Mouse (Mus musculus) thymus, postnatal 4 days (tissue): ENCODE measurements around the gene Tmem136.

Experiments used
- DNase-seq: peaks from one replicate; pipeline ENCODE4 v3.0.0; 2021

Gene Tmem136

DNA sequence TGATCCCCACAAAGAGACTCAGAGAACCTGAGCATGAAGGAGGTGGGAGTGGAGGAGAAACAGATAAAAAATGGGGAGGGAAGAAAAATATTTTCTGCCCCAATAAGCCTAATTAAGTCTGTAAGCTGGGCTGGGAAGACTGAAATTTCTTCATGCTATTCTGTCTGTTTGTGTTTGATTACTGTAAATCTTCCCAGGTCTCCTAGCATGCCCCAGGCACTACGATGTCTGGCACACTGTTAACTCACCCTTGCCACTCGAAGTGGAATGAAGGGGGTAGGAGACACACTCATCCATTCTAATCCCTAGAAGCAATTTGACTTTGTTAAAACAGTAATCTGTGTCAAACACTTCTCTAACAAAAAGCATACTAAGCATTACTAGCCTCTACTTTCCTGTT, 44.6 kb downstream of the Tmem136 start:
- DNase-seq, result no peak

DNA sequence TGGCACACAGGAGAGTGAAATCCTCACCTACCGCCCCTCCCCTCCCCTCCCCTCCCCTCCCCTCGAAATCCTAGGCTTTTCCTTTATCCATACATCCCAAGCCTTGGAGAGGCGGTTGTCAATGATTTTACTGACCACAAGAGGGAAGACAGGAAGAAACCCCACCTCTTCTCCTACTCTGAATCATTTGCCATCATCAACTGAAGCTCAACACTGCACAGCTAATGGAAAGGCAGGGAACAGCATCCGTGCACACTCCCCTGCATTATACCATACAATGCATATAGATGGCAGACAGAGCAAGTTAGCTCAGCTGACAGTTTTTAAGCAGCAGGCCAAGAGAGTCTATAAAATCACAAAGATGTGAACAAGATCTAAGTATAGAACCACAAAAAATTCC, 45.2 kb downstream of the Tmem136 start:
- DNase-seq, result no peak

DNA sequence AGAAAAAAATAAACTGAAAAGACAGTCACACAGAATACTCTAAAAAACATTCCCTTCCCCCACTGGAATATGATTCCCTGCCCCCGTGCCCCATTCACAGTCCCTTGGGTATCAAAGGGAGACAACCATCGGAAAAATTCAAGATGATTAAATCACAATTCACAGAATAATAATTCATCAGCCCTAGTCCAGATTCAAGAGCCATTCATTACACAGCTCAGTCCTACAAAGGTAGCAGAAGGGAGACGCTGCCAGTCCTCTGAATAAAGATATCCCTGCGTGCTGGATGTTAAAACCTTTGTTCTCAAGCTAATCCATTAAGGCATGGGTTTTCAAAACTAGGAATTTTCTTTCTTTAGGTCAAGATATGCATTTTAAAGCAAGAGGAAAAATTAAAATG, 45.8 kb downstream of the Tmem136 start:
- no peak for DNase-seq

DNA sequence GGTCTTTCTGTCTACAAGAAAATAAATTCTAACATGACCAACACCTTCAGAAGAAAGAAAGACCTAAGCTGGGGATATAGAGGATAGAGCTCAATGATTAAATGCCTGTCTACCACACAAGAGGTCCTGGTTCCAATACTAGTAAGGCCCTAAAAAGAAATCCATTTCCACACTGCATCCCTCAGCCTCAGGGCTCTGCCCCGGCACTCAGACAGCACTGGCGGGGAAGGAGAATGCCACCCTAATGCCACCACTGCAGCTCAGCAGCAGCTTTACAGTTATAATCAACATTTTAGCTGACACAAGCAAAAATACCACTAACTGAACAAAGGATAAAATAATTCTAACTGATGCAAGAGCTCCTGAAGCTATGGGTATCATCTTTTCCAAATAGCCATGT, 46.2 kb downstream of the Tmem136 start:
- DNase-seq, result no peak

DNA sequence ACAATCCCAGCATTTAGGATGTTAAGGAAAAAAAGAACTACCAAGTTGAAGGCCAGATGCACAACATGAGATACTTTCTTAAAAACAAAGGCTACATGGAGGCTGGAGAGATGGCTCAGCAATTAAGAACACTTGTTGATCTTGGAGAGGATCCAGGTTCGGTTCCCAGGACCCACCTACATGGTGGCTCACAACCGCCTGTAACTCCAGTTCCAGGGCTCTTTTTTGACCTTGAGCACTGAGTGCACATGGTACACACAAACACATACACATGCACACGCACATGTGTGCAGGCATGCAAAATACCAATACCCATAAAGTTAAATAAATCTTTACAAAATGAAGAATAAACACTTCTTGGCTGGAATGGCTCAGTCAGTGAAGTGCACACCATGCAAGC, 48.5 kb downstream of the Tmem136 start:
- no peak for DNase-seq

DNA sequence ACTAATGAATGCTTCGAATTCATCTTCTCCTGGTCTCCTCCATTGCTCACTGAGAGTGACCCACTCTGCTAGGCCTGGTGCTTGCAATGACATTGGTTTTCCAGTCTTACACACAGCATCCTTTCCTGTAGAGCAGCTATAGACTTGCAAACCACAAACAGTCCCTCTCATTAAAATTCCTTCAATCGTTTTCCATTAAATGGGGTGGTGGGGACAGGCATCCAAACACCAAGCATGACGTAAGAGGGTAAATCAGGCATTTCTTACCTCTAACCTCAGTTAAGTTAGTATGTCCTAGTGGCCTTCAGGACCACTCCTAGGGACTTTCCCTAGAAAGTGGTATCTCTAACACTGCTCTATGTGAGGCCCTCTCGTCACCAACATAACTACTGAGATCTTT, 51.1 kb downstream of the Tmem136 start:
- DNase-seq, result no peak

DNA sequence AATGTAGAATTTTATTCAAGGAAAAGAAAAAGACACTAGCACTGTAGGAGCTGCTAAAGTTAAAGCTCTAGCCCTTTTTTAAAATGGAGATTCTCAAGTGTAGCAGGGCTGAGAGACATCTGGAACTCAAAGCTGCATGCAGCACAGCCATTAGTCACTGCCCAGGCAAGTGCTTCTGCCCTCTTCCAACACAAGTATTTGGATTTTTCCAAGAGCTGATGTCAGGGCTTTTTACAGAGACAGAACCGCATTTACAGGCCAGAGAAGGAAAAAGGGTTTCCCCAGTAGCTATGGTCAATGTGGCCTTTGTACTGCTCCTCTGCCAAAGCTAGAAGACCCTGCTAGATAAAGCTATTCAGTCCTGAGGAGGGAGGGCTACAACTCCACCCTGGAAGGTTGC, 54.8 kb downstream of the Tmem136 start:
- DNase-seq, result no peak
